Mouse (Mus musculus): ENCODE measurements around the gene Tfb1m. TPM values are rescaled to one million over a fixed set of nuclear protein-coding genes. Genes with fewer than 3 reads are reported as not detected.
A peak's percentile ranks its signal among the peaks of the same experiment; 100 is the strongest.

Gene Tfb1m
- polyA plus RNA-seq (2014; fragmentation: Nextera tagmentation; extraction: Ambion mirVana) = 13.4 and 13.6 TPM in 2 replicates

- WGBS = under 1% methylated on average over 60 of the region's 60 CpGs
These were observed at the start of gene Tfb1m for GRCm38 (mm10) chr17:3557331-3558311. TSS of gene Tfb1m (minus strand) at chr17:3557781.

GRCm38 (mm10) chr17:3602954-3603672 is 45.5 kb upstream of the Tfb1m start:
- Histone ChIP-seq H3K4me2 (no peak overlapping the region), H3K36me3 (ENCODE audit: insufficient read depth) (no peaks in the 10 kb centered on the region), H3K27ac (ENCODE audit: low read depth) (no peak overlapping the region), H3K9ac (no peak overlapping the region), H3K4me1 (ENCODE audit: insufficient read depth) (no peaks in the 10 kb centered on the region), H3K9me3 (ENCODE audit: low read depth, low read length) (no peaks in the 10 kb centered on the region), H3K27me3 (ENCODE audit: insufficient read depth, low read length) (no peaks in the 10 kb centered on the region), H3K4me3 (ENCODE audit: low read depth, low read length) (no peak overlapping the region)
- DNase-seq (peak; percentile 72), ATAC-seq (ENCODE audit: insufficient read depth) (no peak)
- no peak for TF ChIP-seq CTCF (IDR thresholded peaks at IDR 0.05; ENCODE audit: low read depth)
- WGBS = 76% methylated on average over 6 of the region's 6 CpGs

More at GRCm38 (mm10) chr17:3557331-3558311, at the start of gene Tfb1m:
- DNase-seq (peak; percentile 99), ATAC-seq (ENCODE audit: insufficient read depth) (peak; percentile 100)
- no peaks in the 10 kb centered on the region for H3K9me3 ChIP-seq (ENCODE audit: low read depth, low read length)
- H3K36me3 ChIP-seq (ENCODE audit: insufficient read depth) = no peaks in the 10 kb centered on the region
- H3K4me1 ChIP-seq (ENCODE audit: insufficient read depth) = peaks cover 5% of the 10 kb centered on the region; the same call in 1 of the 2 replicates
- H3K9ac ChIP-seq = peak within 1 kb of the TSS; percentile 64
- H3K4me2 ChIP-seq = peak within 1 kb of the TSS; percentile 73
- H3K27ac ChIP-seq (ENCODE audit: low read depth) = peak within 1 kb of the TSS; percentile 83
- TF ChIP-seq CTCF (IDR thresholded peaks at IDR 0.05; ENCODE audit: low read depth) = no peak
- no peaks in the 10 kb centered on the region for H3K27me3 ChIP-seq (ENCODE audit: insufficient read depth, low read length)
- H3K4me3 ChIP-seq (ENCODE audit: low read depth, low read length) = peak within 1 kb of the TSS; percentile 58

- no peaks in the 10 kb centered on the region for H3K4me1 ChIP-seq (ENCODE audit: insufficient read depth)
- H3K36me3 ChIP-seq (ENCODE audit: insufficient read depth) = no peaks in the 10 kb centered on the region
- ATAC-seq (ENCODE audit: insufficient read depth) = no peak
- DNase-seq = peak; percentile 31
- WGBS = 34% methylated on average over 1 of the region's 1 CpGs
- no peaks in the 10 kb centered on the region for H3K27me3 ChIP-seq (ENCODE audit: insufficient read depth, low read length)
- H3K4me2 ChIP-seq = no peak overlapping the region
- H3K9ac ChIP-seq = no peak overlapping the region
- H3K4me3 ChIP-seq (ENCODE audit: low read depth, low read length) = no peak overlapping the region
- H3K9me3 ChIP-seq (ENCODE audit: low read depth, low read length) = no peaks in the 10 kb centered on the region
- TF ChIP-seq CTCF (IDR thresholded peaks at IDR 0.05; ENCODE audit: low read depth) = no peak
- H3K27ac ChIP-seq (ENCODE audit: low read depth) = no peak overlapping the region
These were observed 40.8 kb upstream of the Tfb1m start for GRCm38 (mm10) chr17:3598393-3598792.

- no peaks in the 10 kb centered on the region for H3K4me1 ChIP-seq (ENCODE audit: insufficient read depth)
- H3K4me3 ChIP-seq (ENCODE audit: low read depth, low read length) = no peak overlapping the region
- ATAC-seq (ENCODE audit: insufficient read depth) (no peak), DNase-seq (no peak)
- WGBS = 69% methylated on average over 1 of the region's 1 CpGs
- H3K9me3 ChIP-seq (ENCODE audit: low read depth, low read length) = no peaks in the 10 kb centered on the region
- H3K27ac ChIP-seq (ENCODE audit: low read depth) = no peak overlapping the region
- no peak overlapping the region for H3K4me2 ChIP-seq
- no peak for TF ChIP-seq CTCF (IDR thresholded peaks at IDR 0.05; ENCODE audit: low read depth)
- H3K36me3 ChIP-seq (ENCODE audit: insufficient read depth) = no peaks in the 10 kb centered on the region
- no peaks in the 10 kb centered on the region for H3K27me3 ChIP-seq (ENCODE audit: insufficient read depth, low read length)
- H3K9ac ChIP-seq = no peak overlapping the region
These were observed 40.3 kb upstream of the Tfb1m start for GRCm38 (mm10) chr17:3597866-3598265.

GRCm38 (mm10) chr17:3597130-3597529 is 39.5 kb upstream of the Tfb1m start:
- ATAC-seq (ENCODE audit: insufficient read depth) (peak; percentile 62; the same call in 1 of the 2 replicates), DNase-seq (peak; percentile 37)
- TF ChIP-seq CTCF (IDR thresholded peaks at IDR 0.05; ENCODE audit: low read depth) = no peak
- Histone ChIP-seq H3K27ac (ENCODE audit: low read depth) (peak overlapping the region; percentile 37; the same call in 1 of the 2 replicates), H3K36me3 (ENCODE audit: insufficient read depth) (no peaks in the 10 kb centered on the region), H3K4me2 (no peak overlapping the region), H3K4me3 (ENCODE audit: low read depth, low read length) (no peak overlapping the region), H3K9ac (no peak overlapping the region), H3K4me1 (ENCODE audit: insufficient read depth) (no peaks in the 10 kb centered on the region), H3K27me3 (ENCODE audit: insufficient read depth, low read length) (no peaks in the 10 kb centered on the region), H3K9me3 (ENCODE audit: low read depth, low read length) (no peaks in the 10 kb centered on the region)
- WGBS = 27% methylated on average over 1 of the region's 1 CpGs

- Histone ChIP-seq H3K4me1 (ENCODE audit: insufficient read depth) (no peaks in the 10 kb centered on the region), H3K27ac (ENCODE audit: low read depth) (no peak overlapping the region), H3K27me3 (ENCODE audit: insufficient read depth, low read length) (no peaks in the 10 kb centered on the region), H3K9me3 (ENCODE audit: low read depth, low read length) (no peaks in the 10 kb centered on the region), H3K36me3 (ENCODE audit: insufficient read depth) (no peaks in the 10 kb centered on the region), H3K4me2 (peak overlapping the region; percentile 49), H3K9ac (no peak overlapping the region), H3K4me3 (ENCODE audit: low read depth, low read length) (no peak overlapping the region)
- DNase-seq = peak; percentile 95
- peak; percentile 90 for TF ChIP-seq CTCF (IDR thresholded peaks at IDR 0.05; ENCODE audit: low read depth)
- 2% methylated on average over 12 of the region's 12 CpGs for WGBS
- ATAC-seq (ENCODE audit: insufficient read depth) = no peak
These were observed 13.3 kb upstream of the Tfb1m start for GRCm38 (mm10) chr17:3570876-3571275.

- Histone ChIP-seq H3K9me3 (ENCODE audit: low read depth, low read length) (no peaks in the 10 kb centered on the region), H3K9ac (no peak overlapping the region), H3K36me3 (ENCODE audit: insufficient read depth) (no peaks in the 10 kb centered on the region), H3K27me3 (ENCODE audit: insufficient read depth, low read length) (no peaks in the 10 kb centered on the region), H3K4me3 (ENCODE audit: low read depth, low read length) (no peak overlapping the region), H3K4me2 (no peak overlapping the region), H3K27ac (ENCODE audit: low read depth) (no peak overlapping the region), H3K4me1 (ENCODE audit: insufficient read depth) (no peaks in the 10 kb centered on the region)
- DNase-seq = peak; percentile 29
- no peak for ATAC-seq (ENCODE audit: insufficient read depth)
- 41% methylated on average over 8 of the region's 8 CpGs for WGBS
- peak; percentile 35 for TF ChIP-seq CTCF (IDR thresholded peaks at IDR 0.05; ENCODE audit: low read depth)
These were observed 4.8 kb upstream of the Tfb1m start for GRCm38 (mm10) chr17:3562405-3562804.

Measured in lung, embryonic 14.5 days (tissue).